Mouse (Mus musculus) urinary bladder, postnatal 14 days (tissue): ENCODE results near the gene Gm10153.
"Not testable (repeated sequence)": the region's sequence is repeated elsewhere in the genome, so short reads cannot be mapped to it uniquely, and the experiment has no call there.

ENCODE experiments used
- DNase-seq: peaks from one replicate; pipeline ENCODE4 v3.0.0; 2021; ENCODE audit warnings: low spot score

Gm10153 gene

DNA sequence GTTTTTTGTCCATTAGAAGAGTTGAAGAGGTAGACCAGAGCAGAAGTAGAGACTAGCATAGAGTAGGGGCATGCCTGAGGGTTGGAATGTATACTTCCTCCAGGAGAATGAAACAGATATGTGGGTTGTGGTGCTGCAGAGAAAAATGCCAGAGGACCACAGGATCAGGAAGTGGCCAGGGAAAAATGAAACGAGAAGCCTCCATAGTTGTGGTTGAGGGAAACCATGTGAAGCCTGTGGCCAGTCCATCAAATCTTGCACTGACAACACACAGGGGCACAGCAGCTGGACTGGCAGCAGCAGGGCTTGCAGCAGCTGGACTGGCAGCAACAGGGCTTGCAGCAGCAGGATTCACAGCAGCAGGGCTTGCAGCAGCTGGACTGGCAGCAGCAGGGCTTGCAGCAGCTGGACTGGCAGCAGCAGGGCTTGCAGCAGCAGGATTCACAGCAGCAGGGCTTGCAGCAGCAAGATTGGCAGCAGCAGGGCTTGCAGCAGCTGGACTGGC lies 46.6 kb downstream of the Gm10153 start:
- DNase-seq = not testable (repeated sequence)

GRCm38 (mm10) chr7:142140696-142141095 lies 49.5 kb downstream of the Gm10153 start:
- DNase-seq = no peak
